Mouse (Mus musculus): Measurements from ENCODE around the gene Pbdc1.

DNA sequence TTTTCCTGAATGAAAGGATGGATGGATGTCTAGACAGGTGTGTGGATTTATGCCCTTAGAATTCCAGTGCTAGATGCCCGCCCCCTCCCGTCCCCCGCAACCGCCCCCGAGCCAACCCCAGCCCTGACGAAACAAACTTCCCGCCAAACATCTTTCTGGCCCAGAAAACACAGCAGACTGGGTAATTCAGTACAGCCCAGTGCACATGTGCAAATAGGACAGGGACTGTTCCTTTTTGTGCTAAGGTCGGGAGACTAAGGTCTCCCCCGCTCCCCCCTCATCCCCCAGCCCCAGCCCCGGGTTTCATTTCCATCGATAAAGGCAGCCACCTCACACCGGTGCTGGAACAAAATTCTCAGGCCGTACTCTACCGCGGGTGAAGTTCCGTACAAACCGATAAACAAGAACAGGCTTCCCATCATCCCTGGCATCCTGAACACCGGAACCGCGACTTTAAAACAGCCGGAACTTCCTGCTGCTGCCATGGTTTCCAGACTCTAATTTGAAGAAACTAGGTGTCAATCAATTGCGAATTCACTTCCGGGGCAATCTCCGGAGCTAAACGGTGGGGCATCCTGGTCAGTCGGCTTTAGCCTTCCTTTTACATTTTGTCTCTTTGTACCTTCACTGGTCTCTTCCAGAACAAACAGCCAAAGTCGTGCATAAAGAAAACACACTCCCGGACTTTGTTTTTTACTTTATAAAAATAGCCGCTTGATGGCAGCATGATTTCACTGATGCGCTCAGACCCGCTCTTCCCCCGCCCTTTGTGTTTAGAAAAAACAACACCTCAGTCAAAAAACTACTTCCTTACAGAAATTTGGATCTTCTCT is 9.7 kb upstream of the Pbdc1 start:
- TF ChIP-seq CTCF (IDR thresholded peaks at IDR 0.05; ENCODE audit: low read depth, low read length) (0 out of 2 replicates have a peak, but pooled peaks have one; percentile 18), POLR2A (IDR thresholded peaks at IDR 0.05; ENCODE audit: extremely low read depth, insufficient read depth, low read length) (no peak)
